Mouse (Mus musculus) embryonic facial prominence, embryonic 14.5 days (tissue): ENCODE results near the gene Zfand3. TPM values are rescaled to one million over a fixed set of nuclear protein-coding genes. Genes with fewer than 3 reads are reported as not detected.

Source experiments
- ATAC-seq: fragments of 200-750 bp; cut with Nextera tagmentation; 2 replicates; pipeline ENCODE4 v1.8.0; 2017; ENCODE audit warnings: low read depth, moderate number of reproducible peaks, moderate TSS enrichment
- DNase-seq: peaks from one replicate; pipeline ENCODE4 v3.0.0-alpha.2; 2015; ENCODE audit warnings: low spot score
- H3K27ac ChIP-seq: fragments of 300-500 bp; sonication (generic); replicated peaks from 2 replicates; pipeline ENCODE4 v1.5.1; 2014; ENCODE audit warnings: low read depth, mild to moderate bottlenecking, low read length, moderate library complexity
- H3K27me3 ChIP-seq: fragments of 300-500 bp; sonication (generic); replicated peaks from 2 replicates; pipeline ENCODE4 v1.6.1; 2014; ENCODE audit warnings: low read length; ENCODE audit not compliant: control insufficient read depth, insufficient read depth
- H3K36me3 ChIP-seq: fragments of 300-500 bp; sonication (generic); 2 replicates; pipeline ENCODE4 v1.6.1; 2014; ENCODE audit warnings: low read length, mixed read lengths; ENCODE audit not compliant: control insufficient read depth, insufficient read depth
- H3K4me1 ChIP-seq: fragments of 300-500 bp; sonication (generic); 2 replicates; pipeline ENCODE4 v1.6.1; 2014; ENCODE audit warnings: antibody characterized with exemption, low read length; ENCODE audit not compliant: control insufficient read depth, insufficient read depth
- H3K4me2 ChIP-seq: fragments of 300-500 bp; sonication (generic); 2 replicates; pipeline ENCODE4 v1.6.1; 2014; ENCODE audit warnings: low read depth, mild to moderate bottlenecking, low read length, moderate library complexity, mixed read lengths
- H3K4me3 ChIP-seq: fragments of 300-500 bp; sonication (generic); 2 replicates; pipeline ENCODE4 v1.5.1; 2014; ENCODE audit warnings: low read depth, mild to moderate bottlenecking, low read length
- H3K9ac ChIP-seq: fragments of 300-500 bp; sonication (generic); 2 replicates; pipeline ENCODE4 v1.6.1; 2014; ENCODE audit warnings: low read depth, mild to moderate bottlenecking, low read length, moderate library complexity, mixed read lengths
- H3K9me3 ChIP-seq: fragments of 300-500 bp; sonication (generic); 2 replicates; pipeline ENCODE4 v1.6.1; 2016; ENCODE audit warnings: low read length; ENCODE audit not compliant: control insufficient read depth
- WGBS: fragments of 180-500 bp; shearing (Covaris S2); extraction: QIAGEN DNeasy Blood & Tissue Kit; methylation state at CpG from one replicate; pipeline ENCODE4 v1.1.7; 2014; 5-methylcytosine and 5-hydroxymethylcytosine counted together
- polyA plus RNA-seq: library from polyadenylated mRNA; unstranded; fragments of >200 nt; fragmentation: Nextera tagmentation; extraction: Ambion mirVana; gene quantifications from 2 replicates; pipeline ENCODE4 v1.2.1, GENCODE M21; 2014

Zfand3 gene
- polyA plus RNA-seq, 1 experiment from 2014 or later: 41.0 TPM

DNA sequence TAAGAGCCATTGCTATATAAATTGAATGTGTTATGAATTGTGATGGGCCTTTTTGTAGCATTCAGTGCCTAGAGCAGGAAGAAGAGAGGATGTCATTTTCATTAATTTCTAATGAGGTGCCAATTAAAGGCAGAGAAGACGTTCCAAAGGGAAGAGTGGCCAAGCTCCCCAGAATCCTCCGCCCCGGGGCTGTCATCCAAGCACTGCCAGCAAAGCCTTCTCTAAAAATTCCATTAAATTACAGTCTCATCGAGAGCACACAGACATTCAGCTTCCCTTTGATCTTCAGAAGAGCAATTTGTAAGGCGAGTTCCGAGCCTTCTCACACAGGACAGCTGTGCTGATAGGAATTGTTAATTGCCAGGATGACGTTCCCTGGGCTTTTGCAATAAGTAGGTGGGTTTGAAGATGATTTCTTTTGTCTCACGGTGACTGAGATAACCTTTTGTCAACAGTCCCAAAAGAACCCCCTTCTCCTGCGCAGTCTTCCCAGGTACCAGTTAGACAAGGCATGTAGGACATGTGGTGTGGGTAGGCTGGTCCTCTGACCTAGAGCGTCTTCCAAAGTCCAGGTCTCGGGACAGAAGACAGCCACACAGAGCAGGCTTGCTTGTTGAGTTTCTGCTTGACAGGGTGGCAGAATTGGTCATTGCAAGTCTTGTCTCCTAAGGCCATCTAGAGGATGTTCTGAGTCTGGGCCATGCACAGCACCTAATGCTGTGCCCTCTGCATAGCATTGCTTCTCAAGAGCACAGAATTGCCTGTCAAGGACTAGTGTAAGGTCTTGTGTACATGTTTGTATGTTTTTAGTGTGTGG is 190.3 kb downstream of the Zfand3 start:
- Histone ChIP-seq H3K4me3 (no peak overlapping the region), H3K4me2 (no peak overlapping the region), H3K9me3 (no peaks in the 10 kb centered on the region), H3K9ac (no peak overlapping the region), H3K4me1 (peaks cover 30% of the 10 kb centered on the region), H3K27me3 (no peaks in the 10 kb centered on the region), H3K27ac (no peak overlapping the region), H3K36me3 (peaks cover 20% of the 10 kb centered on the region; the same call in 1 of the 2 replicates)
- 57% methylated on average over 11 of the region's 11 CpGs for WGBS
- DNase-seq (no peak), ATAC-seq (no peak)

DNA sequence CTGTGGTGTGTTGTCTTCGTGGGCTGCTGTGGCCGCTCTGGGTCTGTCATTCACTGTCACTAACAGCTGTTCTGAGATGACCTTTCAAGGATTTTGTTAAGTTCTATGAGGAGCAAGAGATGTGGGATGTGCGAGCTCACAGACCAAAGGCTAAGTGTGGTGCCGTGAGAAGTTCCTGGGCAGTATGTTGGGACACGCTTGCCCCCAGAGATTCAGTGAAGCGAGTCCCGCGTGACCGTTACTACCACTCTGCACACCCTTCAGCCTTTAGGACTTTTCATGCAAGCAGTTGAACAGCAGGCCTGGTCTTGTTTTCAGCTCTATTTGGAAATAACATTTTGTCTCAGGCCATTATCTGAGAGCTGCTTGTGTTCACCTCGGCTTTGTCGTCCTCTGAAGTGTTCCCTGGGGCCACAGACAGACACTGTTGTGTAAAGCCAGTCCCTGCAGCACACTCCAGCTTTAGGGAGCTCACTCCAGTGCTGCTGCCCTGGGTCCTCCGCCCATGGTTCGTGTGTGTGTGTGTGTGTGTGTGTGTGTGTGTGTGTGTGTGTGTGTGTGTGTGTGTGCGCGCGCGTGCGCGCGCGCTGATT is 191.2 kb downstream of the Zfand3 start:
- Histone ChIP-seq H3K4me3 (no peak overlapping the region), H3K4me1 (peaks cover 35% of the 10 kb centered on the region), H3K9ac (no peak overlapping the region), H3K4me2 (no peak overlapping the region), H3K27ac (no peak overlapping the region), H3K36me3 (peaks cover 20% of the 10 kb centered on the region; the same call in 1 of the 2 replicates), H3K9me3 (no peaks in the 10 kb centered on the region), H3K27me3 (no peaks in the 10 kb centered on the region)
- WGBS: 81% methylated on average over 14 of the region's 21 CpGs
- DNase-seq: no peak
- no peak for ATAC-seq

DNA sequence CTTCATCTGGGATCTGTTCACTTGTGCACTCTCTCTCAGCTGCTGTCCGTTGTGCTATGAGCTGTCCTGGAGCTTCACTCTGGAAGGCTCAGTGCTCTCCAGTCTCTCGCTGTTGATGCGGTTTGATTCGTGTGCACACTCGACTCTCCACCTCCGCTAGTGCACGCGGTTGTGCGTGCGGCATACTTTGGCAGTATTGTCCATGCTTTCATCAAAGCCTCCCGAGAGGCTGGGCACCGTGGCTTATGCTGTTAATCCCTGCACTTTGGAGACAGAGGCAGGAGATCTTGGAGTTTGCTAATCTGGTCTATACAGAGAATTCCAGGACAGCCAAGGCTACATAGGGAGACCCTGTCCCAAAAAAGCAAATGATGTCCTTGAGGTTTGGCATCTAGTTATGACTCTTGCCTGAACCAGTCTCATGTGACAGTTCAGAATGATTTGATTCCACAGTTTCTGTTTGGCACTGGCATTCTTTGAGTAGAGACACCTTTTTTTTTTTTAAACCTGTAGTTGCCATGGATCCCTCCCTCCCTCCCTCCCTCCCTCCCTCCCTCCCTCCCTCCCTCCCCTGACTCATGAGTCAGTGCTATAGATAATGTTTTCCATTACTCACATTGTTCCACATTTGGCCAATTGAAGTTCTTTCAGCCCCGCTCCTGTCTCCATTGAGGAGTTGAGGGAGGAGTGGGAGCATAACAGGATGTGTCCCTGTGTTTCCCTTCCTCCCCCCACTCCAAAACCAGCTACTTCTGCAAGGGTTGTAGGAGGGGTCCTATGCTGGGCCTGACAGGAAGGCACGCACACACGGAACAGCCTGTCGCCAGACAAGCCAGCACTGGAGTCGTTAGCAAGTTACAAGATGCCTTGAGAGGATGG is 192.1 kb downstream of the Zfand3 start:
- peak; percentile 68 for DNase-seq
- peaks cover 35% of the 10 kb centered on the region for H3K4me1 ChIP-seq

DNA sequence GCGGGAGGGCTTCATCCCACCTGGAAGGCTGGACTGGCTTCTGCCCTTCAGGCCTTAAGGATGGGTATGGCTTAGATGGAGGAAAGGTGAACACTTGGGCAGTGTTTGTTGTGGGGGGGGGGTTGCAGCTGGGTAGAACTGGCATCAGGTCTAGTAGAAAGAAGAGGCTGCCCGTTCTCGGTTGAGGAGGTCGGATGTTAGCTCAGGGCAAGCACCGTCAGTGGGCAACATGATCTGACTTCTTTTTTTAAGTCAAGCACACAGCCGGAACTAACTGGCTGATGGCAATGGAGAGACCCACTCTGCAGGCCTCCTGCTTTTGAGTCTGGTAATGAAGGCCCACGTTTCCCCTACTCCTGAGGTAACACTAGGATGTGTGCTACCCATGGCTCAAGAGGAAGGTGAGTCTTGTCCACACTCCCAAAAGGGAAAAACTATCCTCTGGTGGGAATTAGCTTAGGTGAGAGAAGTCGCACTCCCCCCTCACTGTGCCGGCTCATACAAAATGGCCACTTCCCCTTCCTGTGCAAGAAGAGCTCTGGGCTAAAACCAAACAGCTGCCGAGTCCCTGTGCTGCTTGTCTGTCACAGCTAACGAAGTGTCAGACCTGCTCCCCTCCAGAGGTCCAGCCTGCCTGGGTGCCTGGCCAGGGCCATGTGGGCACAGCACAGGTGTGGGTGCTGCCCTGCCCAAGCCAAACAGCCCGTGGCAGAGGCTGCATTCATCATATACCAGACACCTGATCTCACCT is 192.9 kb downstream of the Zfand3 start:
- no peaks in the 10 kb centered on the region for H3K9me3 ChIP-seq
- H3K36me3 ChIP-seq: peaks cover 17% of the 10 kb centered on the region; the same call in 1 of the 2 replicates
- H3K27ac ChIP-seq: peak overlapping the region; percentile 71
- H3K4me2 ChIP-seq: no peak overlapping the region
- ATAC-seq (no peak), DNase-seq (no peak)
- no peak overlapping the region for H3K4me3 ChIP-seq
- no peak overlapping the region for H3K9ac ChIP-seq
- peaks cover 39% of the 10 kb centered on the region for H3K4me1 ChIP-seq
- 48% methylated on average over 12 of the region's 12 CpGs for WGBS
- H3K27me3 ChIP-seq: no peaks in the 10 kb centered on the region

More for the DNA sequence above, 192.1 kb downstream of the Zfand3 start:
- Histone ChIP-seq H3K9ac (no peak overlapping the region), H3K27me3 (no peaks in the 10 kb centered on the region), H3K9me3 (no peaks in the 10 kb centered on the region), H3K27ac (peak overlapping the region; percentile 71), H3K36me3 (peaks cover 20% of the 10 kb centered on the region; the same call in 1 of the 2 replicates), H3K4me2 (no peak overlapping the region), H3K4me3 (no peak overlapping the region)
- 71% methylated on average over 17 of the region's 17 CpGs for WGBS
- ATAC-seq: peak; percentile 27; the same call in 1 of the 2 replicates

DNA sequence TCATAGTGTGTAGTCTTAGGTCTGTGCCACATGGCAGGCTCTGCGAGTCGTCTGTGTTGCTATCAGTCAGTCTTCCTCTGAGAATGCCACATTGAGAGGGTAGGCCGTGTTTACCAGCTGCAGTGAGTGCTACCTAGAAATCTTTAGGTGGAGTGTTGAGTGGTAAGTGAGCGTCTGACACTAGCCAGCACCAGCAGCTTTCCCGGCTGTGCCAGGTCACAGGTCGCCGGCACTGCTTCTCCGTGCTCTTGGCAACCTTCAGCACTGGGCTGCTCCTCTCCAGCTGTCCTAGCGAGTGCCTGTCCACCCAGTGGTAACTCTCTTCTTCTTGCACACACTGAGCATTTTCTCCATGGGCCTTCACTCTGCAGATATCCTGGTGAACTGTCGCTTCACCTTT is 193.9 kb downstream of the Zfand3 start:
- Histone ChIP-seq H3K4me2 (no peak overlapping the region), H3K27me3 (no peaks in the 10 kb centered on the region), H3K27ac (no peak overlapping the region), H3K9ac (no peak overlapping the region), H3K36me3 (peaks cover 8% of the 10 kb centered on the region; the same call in 1 of the 2 replicates), H3K4me1 (peaks cover 39% of the 10 kb centered on the region), H3K4me3 (no peak overlapping the region), H3K9me3 (no peaks in the 10 kb centered on the region)
- ATAC-seq (no peak), DNase-seq (no peak)
- WGBS: 49% methylated on average over 10 of the region's 10 CpGs

DNA sequence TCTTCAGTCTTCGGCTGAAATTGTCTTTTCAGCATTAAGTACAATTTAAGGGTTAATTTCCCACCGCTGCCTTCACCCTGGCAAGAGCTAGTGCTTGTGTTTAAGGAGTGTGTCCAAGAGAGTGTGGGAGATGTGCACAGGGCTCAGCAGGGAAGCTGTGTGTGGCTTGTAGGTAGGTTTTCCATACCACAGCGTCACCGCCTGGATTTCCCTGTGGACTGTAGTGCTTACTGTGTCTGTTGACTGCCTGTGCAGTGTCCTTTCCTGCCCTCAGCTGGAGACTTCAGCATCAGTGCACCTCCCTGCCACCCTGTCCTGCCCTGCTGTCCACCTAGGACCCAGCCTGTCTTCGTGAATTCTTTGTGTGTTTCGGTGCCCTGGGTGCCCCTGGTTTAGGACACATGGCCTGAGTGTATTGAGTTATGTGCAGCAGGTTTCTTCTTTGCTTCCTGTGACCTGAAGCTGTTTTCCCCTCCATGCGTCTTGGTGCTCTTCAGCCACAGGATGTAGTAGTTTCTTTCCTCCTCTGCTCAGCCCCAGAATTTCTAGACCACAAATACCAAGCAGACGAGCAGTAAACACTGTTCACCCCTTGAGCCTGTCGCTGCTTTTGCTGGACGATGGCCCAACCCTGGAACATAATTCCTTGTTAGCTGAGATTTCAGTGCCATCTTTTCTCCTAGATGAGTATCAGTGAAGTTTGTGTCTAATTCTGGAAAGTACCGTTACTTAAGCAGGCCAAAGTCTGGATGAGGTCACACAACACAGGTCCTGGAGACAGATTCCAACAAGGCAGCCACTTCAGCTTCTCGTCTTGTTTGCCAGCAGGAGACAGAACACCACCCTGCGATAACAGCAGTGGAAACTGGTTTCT is 195.1 kb downstream of the Zfand3 start:
- Histone ChIP-seq H3K36me3 (peaks cover 7% of the 10 kb centered on the region; the same call in 1 of the 2 replicates), H3K9ac (no peak overlapping the region), H3K4me2 (no peak overlapping the region), H3K27me3 (no peaks in the 10 kb centered on the region), H3K27ac (peak overlapping the region; percentile 67), H3K4me3 (no peak overlapping the region), H3K4me1 (peaks cover 39% of the 10 kb centered on the region), H3K9me3 (no peaks in the 10 kb centered on the region)
- no peak for ATAC-seq
- 58% methylated on average over 13 of the region's 13 CpGs for WGBS
- DNase-seq: peak; percentile 29

DNA sequence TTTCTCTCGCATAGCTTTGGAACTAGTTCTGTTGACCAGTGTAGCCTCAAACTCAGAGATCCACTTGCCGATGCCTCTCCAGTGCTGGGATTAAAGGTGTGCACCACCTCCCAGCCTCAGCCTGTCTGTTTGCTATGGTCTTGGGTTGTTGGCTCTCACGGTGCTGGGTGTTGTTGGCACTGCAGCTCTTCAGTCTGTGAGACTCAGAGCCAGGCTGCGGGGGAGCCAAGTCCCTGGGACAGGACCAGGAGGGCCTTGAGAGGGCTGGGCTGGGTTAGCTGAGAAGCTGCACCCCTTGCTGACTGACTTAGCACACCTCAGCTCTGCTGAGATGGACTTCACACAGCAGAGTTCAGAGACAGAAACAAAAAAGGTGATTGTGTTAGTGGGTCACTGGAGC is 195.8 kb downstream of the Zfand3 start:
- Histone ChIP-seq H3K9me3 (no peaks in the 10 kb centered on the region), H3K9ac (no peak overlapping the region), H3K36me3 (peaks cover 3% of the 10 kb centered on the region; the same call in 1 of the 2 replicates), H3K4me1 (peaks cover 39% of the 10 kb centered on the region), H3K4me3 (no peak overlapping the region), H3K27me3 (no peaks in the 10 kb centered on the region), H3K4me2 (no peak overlapping the region), H3K27ac (peak overlapping the region; percentile 11; the same call in 1 of the 2 replicates)
- DNase-seq: no peak
- ATAC-seq: no peak
- 73% methylated on average over 4 of the region's 4 CpGs for WGBS
